Mouse (Mus musculus) spleen, adult 2 months (tissue): ENCODE results near the gene Alg5. TPM values are rescaled to one million over a fixed set of nuclear protein-coding genes. Genes with fewer than 3 reads are reported as not detected.

Experiments used
- DNase-seq, 2 experiments: peaks; one replicate each; pipeline versions ENCODE4 v3.0.0 to v3.0.0-alpha.2; 2012 to 2021; ENCODE audit warnings: low spot score in 2 of 2, low read depth in 1 of 2
- H3K27ac ChIP-seq: fragments of 200-500 bp; 2 replicates; pipeline ENCODE4 v1.5.1; 2012; ENCODE audit warnings: low read length, inconsistent platforms; ENCODE audit not compliant: insufficient read depth
- H3K27me3 ChIP-seq: fragments of 200-500 bp; 2 replicates; pipeline ENCODE4 v1.6.1; 2012; ENCODE audit warnings: mild to moderate bottlenecking, moderate library complexity, low read length, inconsistent platforms; ENCODE audit not compliant: control insufficient read depth, insufficient read depth
- H3K36me3 ChIP-seq: fragments of 200-500 bp; 2 replicates; pipeline ENCODE4 v1.6.1; 2012; ENCODE audit warnings: mild to moderate bottlenecking, low read length, inconsistent platforms; ENCODE audit not compliant: control insufficient read depth, insufficient read depth
- H3K4me1 ChIP-seq: fragments of 200-500 bp; 2 replicates; pipeline ENCODE4 v1.6.1; 2011; ENCODE audit warnings: inconsistent platforms; ENCODE audit not compliant: control insufficient read depth, insufficient read depth, insufficient read length
- H3K4me3 ChIP-seq: fragments of 200-500 bp; 2 replicates; pipeline ENCODE4 v1.5.1; 2011; ENCODE audit warnings: mild to moderate bottlenecking, inconsistent platforms; ENCODE audit not compliant: insufficient read depth, insufficient read length; ENCODE audit errors: extremely low read depth
- CTCF ChIP-seq: fragments of 200-500 bp; IDR thresholded peaks from 2 replicates; pipeline ENCODE4 v1.5.1; 2011; ENCODE audit warnings: mild to moderate bottlenecking, inconsistent platforms; ENCODE audit not compliant: insufficient read depth, insufficient read length, insufficient replicate concordance; ENCODE audit errors: extremely low read depth
- POLR2A ChIP-seq: fragments of 200-500 bp; IDR thresholded peaks from 2 replicates; pipeline ENCODE4 v1.6.1; 2011; ENCODE audit warnings: low read depth, low read length, inconsistent platforms
- WGBS: fragments of 180-500 bp; shearing (Covaris S2); methylation state at CpG from one replicate; pipeline ENCODE4 v1.1.7; 2018; 5-methylcytosine and 5-hydroxymethylcytosine counted together
- polyA plus RNA-seq: library from polyadenylated mRNA; depleted of rRNA; stranded (reverse); fragments of >200 nt; gene quantifications from 2 replicates; pipeline ENCODE4 v1.2.3, GENCODE M21; 2012

The Alg5 gene
- polyA plus RNA-seq, 1 experiment, result 7.6 TPM

DNA sequence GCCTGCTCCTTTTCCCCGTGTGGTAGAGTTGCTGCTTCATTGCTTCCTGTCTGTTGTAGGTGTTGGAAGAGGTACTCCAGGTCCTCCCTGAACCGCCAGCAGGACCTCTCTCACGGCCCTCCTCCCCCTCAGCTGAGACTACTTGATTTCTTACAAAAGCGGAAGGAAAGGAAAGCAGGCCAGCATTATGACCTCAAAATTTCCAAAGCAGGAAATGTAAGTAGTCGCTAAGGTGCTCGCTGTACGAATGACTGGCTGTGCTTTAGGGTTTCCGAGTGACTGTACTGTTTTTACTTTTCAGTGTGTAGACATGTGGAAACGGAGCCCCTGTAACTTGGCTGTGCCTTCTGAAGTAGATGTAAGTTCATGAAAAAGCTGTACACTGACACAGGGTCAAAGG is 26.4 kb upstream of the Alg5 start:
- Histone ChIP-seq H3K4me1 (no peaks in the 10 kb centered on the region), H3K4me3 (no peak overlapping the region), H3K36me3 (peaks cover 39% of the 10 kb centered on the region), H3K27ac (peak overlapping the region; percentile 72), H3K27me3 (no peaks in the 10 kb centered on the region)
- DNase-seq, result peak; percentile 40 to 71
- WGBS, result 30% methylated on average over 9 of the region's 9 CpGs
- no peak for TF ChIP-seq POLR2A
- TF ChIP-seq CTCF, result no peak

DNA sequence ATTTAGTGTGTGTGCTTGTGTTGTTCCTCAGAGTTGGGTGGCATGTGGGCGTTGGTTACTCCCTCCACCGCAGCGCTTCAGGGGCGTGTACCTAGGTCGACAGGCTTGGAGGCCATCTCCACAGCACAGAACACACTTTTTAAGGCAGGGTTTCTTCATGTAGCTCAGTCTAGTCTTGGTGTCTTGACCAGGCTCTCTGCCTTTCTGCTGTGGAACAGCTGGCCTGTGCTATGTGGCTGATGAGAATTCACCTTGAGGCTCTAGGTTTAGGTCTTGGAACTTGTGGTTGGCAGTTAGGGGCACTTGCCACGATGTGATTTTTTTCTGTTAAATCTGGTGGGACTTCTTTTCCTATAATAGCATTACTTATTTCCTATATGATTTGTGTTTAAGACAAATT is 21.1 kb upstream of the Alg5 start, which contains the start of gene Gm21958:
TSS of gene Gm21958 (minus strand) at position 101 of the 400 bp plus-strand sequence.
- 94% methylated on average over 6 of the region's 6 CpGs for WGBS
- TF ChIP-seq POLR2A (no peak), CTCF (no peak)
- Histone ChIP-seq H3K27me3 (no peaks in the 10 kb centered on the region), H3K4me1 (no peaks in the 10 kb centered on the region), H3K36me3 (peaks cover 53% of the 10 kb centered on the region), H3K27ac (no peak within 1 kb of the TSS), H3K4me3 (no peak within 1 kb of the TSS)
- DNase-seq, result no peak

DNA sequence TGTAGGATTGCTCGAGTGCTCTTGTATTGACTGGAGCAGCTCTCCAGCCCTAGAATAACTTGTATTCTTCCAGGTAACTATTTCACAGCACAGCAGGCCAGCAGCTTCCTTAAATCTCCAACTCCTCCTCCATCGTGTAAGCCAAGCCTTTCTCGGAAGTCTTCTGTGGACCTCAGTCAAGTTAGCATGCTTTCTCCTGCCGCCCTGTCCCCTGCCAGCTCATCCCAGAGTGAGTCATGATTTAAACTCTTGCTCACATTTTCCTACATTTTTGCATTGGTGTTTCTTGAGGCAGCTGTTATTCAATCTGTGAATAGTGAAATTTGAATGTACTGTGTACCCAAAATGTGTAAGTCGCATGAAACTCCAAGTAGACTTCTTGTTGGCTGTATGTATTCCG is 19.9 kb upstream of the Alg5 start:
- H3K27me3 ChIP-seq, result no peaks in the 10 kb centered on the region
- 89% methylated on average over 6 of the region's 6 CpGs for WGBS
- peaks cover 47% of the 10 kb centered on the region for H3K36me3 ChIP-seq

DNA sequence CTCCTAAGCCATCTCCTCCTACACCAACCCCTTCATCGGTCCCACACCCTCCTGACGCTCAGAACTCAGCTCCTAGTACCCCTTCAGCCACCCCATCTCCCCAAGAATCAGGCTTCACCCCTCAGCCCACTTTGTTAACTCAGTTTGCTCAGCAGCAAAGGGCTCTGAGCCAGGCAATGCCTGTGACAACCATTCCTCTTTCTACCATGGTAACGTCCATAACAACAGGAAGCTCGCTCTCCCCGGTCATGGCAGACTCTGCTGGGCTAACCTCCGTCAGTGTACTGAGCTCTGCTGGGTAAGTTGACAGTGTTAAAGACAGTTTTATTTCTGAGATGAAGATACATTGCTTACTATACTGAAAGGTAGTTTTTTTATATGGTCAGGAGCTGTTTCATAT is 18.0 kb upstream of the Alg5 start:
- 89% methylated on average over 6 of the region's 6 CpGs for WGBS
- DNase-seq, result no peak
- TF ChIP-seq POLR2A (no peak), CTCF (no peak)
- Histone ChIP-seq H3K4me1 (no peaks in the 10 kb centered on the region), H3K27ac (no peak overlapping the region), H3K4me3 (no peak overlapping the region), H3K36me3 (peaks cover 43% of the 10 kb centered on the region), H3K27me3 (no peaks in the 10 kb centered on the region)

More for the DNA sequence above, 19.9 kb upstream of the Alg5 start:
- no peak for TF ChIP-seq POLR2A
- TF ChIP-seq CTCF, result no peak
- no peak overlapping the region for H3K27ac ChIP-seq
- H3K4me1 ChIP-seq, result no peaks in the 10 kb centered on the region
- H3K4me3 ChIP-seq, result no peak overlapping the region
- no peak for DNase-seq

DNA sequence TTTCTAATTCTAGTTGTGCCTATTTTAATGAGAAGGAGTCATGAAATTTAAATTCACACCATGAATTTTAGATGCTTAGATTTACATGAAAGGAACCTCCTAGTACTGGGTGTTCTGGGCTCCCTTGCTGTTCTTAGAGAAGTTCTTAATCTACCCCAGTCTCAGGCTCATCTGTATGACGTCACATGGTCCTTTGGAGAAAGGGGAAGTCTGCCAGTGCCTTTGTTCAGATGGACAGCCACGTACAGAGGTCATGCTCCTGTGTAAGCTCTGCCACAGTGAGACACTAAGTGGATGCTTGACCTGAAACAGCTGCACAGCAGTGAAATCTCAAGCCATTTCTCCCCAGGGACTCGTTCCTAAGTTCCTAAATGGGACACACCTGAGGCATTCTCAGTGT is 16.4 kb upstream of the Alg5 start:
- Histone ChIP-seq H3K36me3 (peaks cover 39% of the 10 kb centered on the region), H3K4me3 (no peak overlapping the region), H3K27ac (no peak overlapping the region), H3K4me1 (peaks cover 2% of the 10 kb centered on the region; the same call in 1 of the 2 replicates), H3K27me3 (no peaks in the 10 kb centered on the region)
- TF ChIP-seq POLR2A, result no peak
- TF ChIP-seq CTCF, result no peak
- no peak for DNase-seq
- 56% methylated on average over 3 of the region's 3 CpGs for WGBS

DNA sequence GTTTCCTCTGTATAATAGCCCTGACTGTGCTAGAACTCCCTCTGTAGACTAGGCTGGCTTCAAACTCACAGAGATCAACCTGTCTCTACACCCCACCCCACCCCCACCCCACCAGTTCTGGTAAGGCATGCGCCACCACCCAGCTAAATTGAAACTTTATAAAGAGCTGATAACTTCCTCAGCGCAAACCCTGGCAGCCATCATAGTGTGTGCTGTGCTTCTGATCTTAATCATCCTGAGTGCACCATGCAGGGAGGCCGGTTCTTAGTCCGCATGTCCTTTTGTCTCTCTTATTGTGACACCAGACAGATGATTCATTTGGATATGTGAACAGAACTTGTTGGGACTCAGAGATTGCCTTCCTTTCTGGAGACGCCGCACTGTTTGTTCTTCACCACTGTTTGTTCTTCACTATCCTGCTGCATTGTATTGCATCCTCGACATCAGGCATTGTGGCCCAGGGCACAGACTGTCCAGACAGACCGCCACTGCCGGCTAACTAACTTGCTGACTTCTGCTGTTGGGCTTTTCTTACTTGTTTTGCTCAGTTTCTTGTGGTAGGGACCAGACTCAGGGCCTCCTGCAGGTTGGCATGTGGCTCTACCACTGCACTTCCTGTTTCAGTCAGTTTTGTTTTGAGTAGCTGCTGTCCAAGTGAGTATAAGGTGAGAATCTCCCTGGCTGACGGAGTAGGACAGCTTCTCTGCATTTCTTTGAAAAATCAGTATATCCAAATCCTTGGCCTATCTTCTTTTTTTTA is 11.4 kb upstream of the Alg5 start:
- DNase-seq, result peak; percentile 34 to 44
- peaks cover 19% of the 10 kb centered on the region for H3K36me3 ChIP-seq
- H3K4me3 ChIP-seq, result no peak overlapping the region
- 42% methylated on average over 10 of the region's 10 CpGs for WGBS
- H3K27ac ChIP-seq, result peak overlapping the region; percentile 87
- no peaks in the 10 kb centered on the region for H3K27me3 ChIP-seq
- TF ChIP-seq POLR2A (no peak), CTCF (peak; percentile 7; the same call in 1 of the 2 replicates)
- peaks cover 4% of the 10 kb centered on the region; the same call in 1 of the 2 replicates for H3K4me1 ChIP-seq

DNA sequence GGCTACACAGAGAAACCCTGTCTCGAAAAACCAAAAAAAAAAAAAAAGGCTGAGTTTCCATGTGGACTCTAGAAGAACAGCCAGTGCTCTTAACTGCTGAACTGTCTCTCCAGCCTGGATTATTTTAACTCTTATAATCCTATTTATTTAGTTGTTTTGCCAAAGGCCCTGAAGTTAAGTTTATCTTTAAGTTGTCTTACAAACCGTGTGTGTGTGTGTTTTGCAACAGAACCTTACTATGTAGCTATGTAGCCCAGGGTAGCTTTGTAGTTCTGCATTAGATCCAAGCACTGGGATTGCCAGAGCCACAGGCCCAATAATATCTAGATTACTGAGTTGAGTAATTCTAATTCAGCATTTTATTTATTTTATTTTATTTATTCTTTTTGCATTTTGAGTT is 10.0 kb upstream of the Alg5 start:
- no peak overlapping the region for H3K27ac ChIP-seq
- 91% methylated on average over 2 of the region's 2 CpGs for WGBS
- no peak overlapping the region for H3K4me3 ChIP-seq
- no peaks in the 10 kb centered on the region for H3K27me3 ChIP-seq
- peaks cover 27% of the 10 kb centered on the region for H3K36me3 ChIP-seq
- no peak for TF ChIP-seq POLR2A
- no peak for TF ChIP-seq CTCF
- peaks cover 4% of the 10 kb centered on the region; the same call in 1 of the 2 replicates for H3K4me1 ChIP-seq
- DNase-seq, result no peak
